Mouse (Mus musculus): Measurements from ENCODE around the gene Tmem94. TPM values are rescaled to one million over a fixed set of nuclear protein-coding genes. Genes with fewer than 3 reads are reported as not detected.
"Not testable (repeated sequence)": the region's sequence is repeated elsewhere in the genome, so short reads cannot be mapped to it uniquely, and the experiment has no call there.

Tmem94 gene
- polyA plus RNA-seq, 1 experiment from 2014 or later: 12.4 TPM

GRCm38 (mm10) chr11:115753485-115753884 lies 11.7 kb upstream of the Tmem94 start:
- 83% methylated on average over 4 of the region's 4 CpGs for WGBS
- H3K4me3 ChIP-seq (ENCODE audit: low read depth, low read length): no peak overlapping the region

GRCm38 (mm10) chr11:115762176-115762575 lies 3.1 kb upstream of the Tmem94 start:
- 94% methylated on average over 7 of the region's 7 CpGs for WGBS
- not testable (repeated sequence) for H3K27ac ChIP-seq (ENCODE audit: low read depth, low read length); ATAC-seq

More at GRCm38 (mm10) chr11:115753485-115753884, 11.7 kb upstream of the Tmem94 start:
- ATAC-seq: no peak
- Histone ChIP-seq H3K27me3 (replicated peaks; ENCODE audit: control insufficient read depth, insufficient read depth, low read length) (no peaks in the 10 kb centered on the region), H3K9me3 (replicated peaks; ENCODE audit: control insufficient read depth, low read length) (no peaks in the 10 kb centered on the region), H3K36me3 (ENCODE audit: control insufficient read depth, insufficient read depth, low read length) (no peaks in the 10 kb centered on the region), H3K4me1 (ENCODE audit: control insufficient read depth, insufficient read depth, low read length) (no peaks in the 10 kb centered on the region), H3K4me2 (ENCODE audit: low read length) (no peak overlapping the region), H3K27ac (ENCODE audit: low read depth, low read length) (no peak overlapping the region), H3K9ac (ENCODE audit: low read length) (no peak overlapping the region)
- DNase-seq (ENCODE audit: low spot score): no peak

GRCm38 (mm10) chr11:115764698-115765097 lies 535 bp upstream of the Tmem94 start:
- WGBS: 26% methylated on average over 2 of the region's 2 CpGs
- no peaks in the 10 kb centered on the region for H3K27me3 ChIP-seq (replicated peaks; ENCODE audit: control insufficient read depth, insufficient read depth, low read length)
- peak; percentile 12 for DNase-seq (ENCODE audit: low spot score)
- H3K4me2 ChIP-seq (ENCODE audit: low read length): peak overlapping the region; percentile 51
- H3K36me3 ChIP-seq (ENCODE audit: control insufficient read depth, insufficient read depth, low read length): no peaks in the 10 kb centered on the region
- peaks cover 14% of the 10 kb centered on the region for H3K4me1 ChIP-seq (ENCODE audit: control insufficient read depth, insufficient read depth, low read length)
- peak overlapping the region; percentile 72 for H3K4me3 ChIP-seq (ENCODE audit: low read depth, low read length)
- no peak for ATAC-seq
- peak overlapping the region; percentile 93; the same call in 1 of the 2 replicates for H3K27ac ChIP-seq (ENCODE audit: low read depth, low read length)
- no peaks in the 10 kb centered on the region for H3K9me3 ChIP-seq (replicated peaks; ENCODE audit: control insufficient read depth, low read length)
- H3K9ac ChIP-seq (ENCODE audit: low read length): peak overlapping the region; percentile 61

More at GRCm38 (mm10) chr11:115762176-115762575, 3.1 kb upstream of the Tmem94 start:
- not testable (repeated sequence) for H3K36me3 ChIP-seq (ENCODE audit: control insufficient read depth, insufficient read depth, low read length); H3K27me3 ChIP-seq (replicated peaks; ENCODE audit: control insufficient read depth, insufficient read depth, low read length); H3K4me3 ChIP-seq (ENCODE audit: low read depth, low read length); H3K9ac ChIP-seq (ENCODE audit: low read length); H3K4me2 ChIP-seq (ENCODE audit: low read length); H3K4me1 ChIP-seq (ENCODE audit: control insufficient read depth, insufficient read depth, low read length); DNase-seq (ENCODE audit: low spot score); H3K9me3 ChIP-seq (replicated peaks; ENCODE audit: control insufficient read depth, low read length)

- no peaks in the 10 kb centered on the region for H3K9me3 ChIP-seq (replicated peaks; ENCODE audit: control insufficient read depth, low read length)
- H3K4me3 ChIP-seq (ENCODE audit: low read depth, low read length): peak overlapping the region; percentile 72
- peaks cover 14% of the 10 kb centered on the region for H3K4me1 ChIP-seq (ENCODE audit: control insufficient read depth, insufficient read depth, low read length)
- under 1% methylated on average over 33 of the region's 34 CpGs for WGBS
- peak overlapping the region; percentile 65 for H3K4me2 ChIP-seq (ENCODE audit: low read length)
- H3K36me3 ChIP-seq (ENCODE audit: control insufficient read depth, insufficient read depth, low read length): no peaks in the 10 kb centered on the region
- H3K27ac ChIP-seq (ENCODE audit: low read depth, low read length): peak overlapping the region; percentile 93
- peak; percentile 83 for ATAC-seq
- DNase-seq (ENCODE audit: low spot score): peak; percentile 63
- peak overlapping the region; percentile 96 for H3K9ac ChIP-seq (ENCODE audit: low read length)
- H3K27me3 ChIP-seq (replicated peaks; ENCODE audit: control insufficient read depth, insufficient read depth, low read length): no peaks in the 10 kb centered on the region
Measured at GRCm38 (mm10) chr11:115765607-115766141, 441 bp downstream of the Tmem94 start.

- no peaks in the 10 kb centered on the region for H3K9me3 ChIP-seq (replicated peaks; ENCODE audit: control insufficient read depth, low read length)
- H3K4me1 ChIP-seq (ENCODE audit: control insufficient read depth, insufficient read depth, low read length): peaks cover 14% of the 10 kb centered on the region
- no peaks in the 10 kb centered on the region for H3K27me3 ChIP-seq (replicated peaks; ENCODE audit: control insufficient read depth, insufficient read depth, low read length)
- peak overlapping the region; percentile 93; the same call in 1 of the 2 replicates for H3K27ac ChIP-seq (ENCODE audit: low read depth, low read length)
- ATAC-seq (no peak), DNase-seq (ENCODE audit: low spot score) (peak; percentile 34)
- H3K4me2 ChIP-seq (ENCODE audit: low read length): peak overlapping the region; percentile 65
- peak overlapping the region; percentile 72 for H3K4me3 ChIP-seq (ENCODE audit: low read depth, low read length)
- no peaks in the 10 kb centered on the region for H3K36me3 ChIP-seq (ENCODE audit: control insufficient read depth, insufficient read depth, low read length)
- WGBS: 39% methylated on average over 13 of the region's 13 CpGs
- H3K9ac ChIP-seq (ENCODE audit: low read length): peak overlapping the region; percentile 96
Measured at GRCm38 (mm10) chr11:115766356-115766943, 1.2 kb downstream of the Tmem94 start.

GRCm38 (mm10) chr11:115766981-115767380 lies 1.7 kb downstream of the Tmem94 start:
- peaks cover 14% of the 10 kb centered on the region for H3K4me1 ChIP-seq (ENCODE audit: control insufficient read depth, insufficient read depth, low read length)
- H3K4me3 ChIP-seq (ENCODE audit: low read depth, low read length): no peak overlapping the region
- H3K4me2 ChIP-seq (ENCODE audit: low read length): peak overlapping the region; percentile 65
- H3K9ac ChIP-seq (ENCODE audit: low read length): peak overlapping the region; percentile 96
- no peak for ATAC-seq
- no peak overlapping the region for H3K27ac ChIP-seq (ENCODE audit: low read depth, low read length)
- H3K27me3 ChIP-seq (replicated peaks; ENCODE audit: control insufficient read depth, insufficient read depth, low read length): no peaks in the 10 kb centered on the region
- WGBS: 86% methylated on average over 8 of the region's 8 CpGs
- DNase-seq (ENCODE audit: low spot score): no peak
- H3K9me3 ChIP-seq (replicated peaks; ENCODE audit: control insufficient read depth, low read length): no peaks in the 10 kb centered on the region
- H3K36me3 ChIP-seq (ENCODE audit: control insufficient read depth, insufficient read depth, low read length): no peaks in the 10 kb centered on the region

GRCm38 (mm10) chr11:115768896-115769295 lies 3.7 kb downstream of the Tmem94 start:
- Histone ChIP-seq H3K4me3 (ENCODE audit: low read depth, low read length) (no peak overlapping the region), H3K4me1 (ENCODE audit: control insufficient read depth, insufficient read depth, low read length) (peaks cover 14% of the 10 kb centered on the region), H3K27ac (ENCODE audit: low read depth, low read length) (no peak overlapping the region), H3K36me3 (ENCODE audit: control insufficient read depth, insufficient read depth, low read length) (no peaks in the 10 kb centered on the region), H3K27me3 (replicated peaks; ENCODE audit: control insufficient read depth, insufficient read depth, low read length) (no peaks in the 10 kb centered on the region), H3K9ac (ENCODE audit: low read length) (no peak overlapping the region), H3K9me3 (replicated peaks; ENCODE audit: control insufficient read depth, low read length) (no peaks in the 10 kb centered on the region), H3K4me2 (ENCODE audit: low read length) (no peak overlapping the region)
- DNase-seq (ENCODE audit: low spot score) (no peak), ATAC-seq (no peak)
- WGBS: 95% methylated on average over 3 of the region's 3 CpGs

- H3K9ac ChIP-seq (ENCODE audit: low read length): no peak overlapping the region
- peaks cover 14% of the 10 kb centered on the region for H3K4me1 ChIP-seq (ENCODE audit: control insufficient read depth, insufficient read depth, low read length)
- H3K9me3 ChIP-seq (replicated peaks; ENCODE audit: control insufficient read depth, low read length): no peaks in the 10 kb centered on the region
- no peak overlapping the region for H3K4me3 ChIP-seq (ENCODE audit: low read depth, low read length)
- no peak overlapping the region for H3K4me2 ChIP-seq (ENCODE audit: low read length)
- ATAC-seq: no peak
- 84% methylated on average over 4 of the region's 4 CpGs for WGBS
- no peak for DNase-seq (ENCODE audit: low spot score)
- no peaks in the 10 kb centered on the region for H3K27me3 ChIP-seq (replicated peaks; ENCODE audit: control insufficient read depth, insufficient read depth, low read length)
- H3K36me3 ChIP-seq (ENCODE audit: control insufficient read depth, insufficient read depth, low read length): peaks cover 6% of the 10 kb centered on the region
- H3K27ac ChIP-seq (ENCODE audit: low read depth, low read length): no peak overlapping the region
Measured at GRCm38 (mm10) chr11:115774653-115775052, 9.4 kb downstream of the Tmem94 start.
